Mouse (Mus musculus) liver, adult 10 weeks (tissue): ENCODE results near the gene Nelfcd. TPM values are rescaled to one million over a fixed set of nuclear protein-coding genes. Genes with fewer than 3 reads are reported as not detected.

Source experiments
- polyA plus RNA-seq: library from polyadenylated mRNA; stranded (reverse); fragments of 350-450 nt; fragmentation: Illumina TruSeq; extraction: RNeasy Lipid Tissue Mini Kit (QIAGEN cat#74804); gene quantifications from one replicate; pipeline ENCODE4 v1.2.3, GENCODE M21; 2014; ENCODE audit warnings: low read depth, low replicate concordance

Nelfcd gene
- polyA plus RNA-seq: 5.6 TPM

GRCm38 (mm10) chr2:174415731-174416310, at the start of gene Nelfcd:
Nelfcd (plus strand) TSS chr2:174415804.

GRCm38 (mm10) chr2:174438737-174439449, 23.3 kb downstream of the Nelfcd start, which contains the start of gene Ctsz:
Ctsz (minus strand) TSS chr2:174439039.

GRCm38 (mm10) chr2:174450353-174450752, 34.7 kb downstream of the Nelfcd start, which contains the start of gene Tubb1:
Tubb1 (plus strand) TSS chr2:174450695.

GRCm38 (mm10) chr2:174463789-174464523, 48.4 kb downstream of the Nelfcd start, which contains the start of gene Atp5e:
Atp5e (minus strand) TSS chr2:174464105.

GRCm38 (mm10) chr2:174472818-174473549, 57.4 kb downstream of the Nelfcd start, which contains the start of gene Prelid3b:
Prelid3b (minus strand) TSS chr2:174473081.

Other genes starting within 250 kb of the Nelfcd start
- gene Gnas, start 131.5 kb upstream of the Nelfcd start, polyA plus RNA-seq: 231 TPM
- gene Gm20721, start 69.1 kb upstream of the Nelfcd start, polyA plus RNA-seq: not detected
- gene Ctsz, start 23.2 kb downstream of the Nelfcd start, polyA plus RNA-seq: 25.5 TPM
- gene Tubb1, start 34.9 kb downstream of the Nelfcd start, polyA plus RNA-seq: not detected
- gene Atp5e, start 48.3 kb downstream of the Nelfcd start, polyA plus RNA-seq: 97.1 TPM
- 34.2 TPM for gene Prelid3b, start 57.3 kb downstream of the Nelfcd start, polyA plus RNA-seq
- gene Zfp831, start 227.7 kb downstream of the Nelfcd start, polyA plus RNA-seq: 0.05 TPM